Mouse (Mus musculus): ENCODE results near the gene Sdad1.

The Sdad1 gene

GRCm38 (mm10) chr5:92312046-92312715 is 1.9 kb upstream of the Sdad1 start:
- peak; percentile 93 for DNase-seq (ENCODE audit: low read depth, low spot score)

DNA sequence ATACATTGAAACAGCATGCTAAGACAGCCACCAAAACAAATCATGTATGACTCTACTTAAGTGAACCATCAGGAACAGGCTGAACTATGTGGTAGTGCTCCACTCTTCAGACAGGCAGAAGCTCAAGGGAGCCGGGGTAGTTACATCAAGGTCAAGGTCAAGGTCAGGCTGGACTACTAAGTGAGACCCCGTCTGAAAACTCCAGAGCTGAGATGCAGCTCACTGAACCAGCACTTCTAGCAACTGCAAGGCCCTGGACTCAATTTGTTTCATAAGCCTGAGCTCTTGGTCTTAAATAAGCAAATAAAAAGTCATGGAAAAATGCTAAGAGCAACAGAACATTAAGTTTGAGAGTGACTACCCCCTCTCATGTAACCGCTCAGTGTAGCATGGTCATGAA is 6.0 kb downstream of the Sdad1 start:
- no peak for DNase-seq (ENCODE audit: low read depth, low spot score)

DNA sequence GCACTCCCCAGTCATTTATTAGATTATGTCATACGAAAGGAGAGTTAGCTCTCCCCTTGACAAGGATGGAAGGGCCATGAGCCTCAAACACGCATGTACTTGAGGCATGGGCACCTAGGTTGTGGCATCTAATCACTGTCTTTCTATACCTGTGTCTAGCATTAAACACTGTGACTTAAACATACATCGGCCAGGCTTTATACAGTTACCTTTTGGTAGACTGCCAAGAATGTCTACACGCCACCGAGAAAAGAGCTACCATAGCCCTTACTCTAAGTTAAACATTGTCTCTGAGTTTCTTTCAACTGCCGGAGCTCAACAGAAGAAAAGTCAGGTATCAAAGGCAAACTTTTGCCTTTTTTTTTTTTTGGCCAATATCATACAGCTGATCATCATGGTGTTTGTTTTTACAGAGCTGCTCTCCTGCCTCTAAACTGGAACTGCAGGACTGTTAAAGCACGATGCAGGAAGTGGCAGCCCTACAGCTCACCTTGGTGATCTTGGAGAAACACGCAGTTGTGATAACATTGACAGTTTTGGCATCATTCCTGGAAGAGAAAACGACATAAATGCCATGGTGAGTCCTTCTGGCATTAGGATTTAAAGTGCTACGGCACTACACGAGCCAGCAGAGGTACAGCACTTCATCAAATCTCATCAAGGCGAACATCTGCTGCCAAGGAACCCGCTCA is 8.0 kb downstream of the Sdad1 start:
- DNase-seq (ENCODE audit: low read depth, low spot score): no peak

DNA sequence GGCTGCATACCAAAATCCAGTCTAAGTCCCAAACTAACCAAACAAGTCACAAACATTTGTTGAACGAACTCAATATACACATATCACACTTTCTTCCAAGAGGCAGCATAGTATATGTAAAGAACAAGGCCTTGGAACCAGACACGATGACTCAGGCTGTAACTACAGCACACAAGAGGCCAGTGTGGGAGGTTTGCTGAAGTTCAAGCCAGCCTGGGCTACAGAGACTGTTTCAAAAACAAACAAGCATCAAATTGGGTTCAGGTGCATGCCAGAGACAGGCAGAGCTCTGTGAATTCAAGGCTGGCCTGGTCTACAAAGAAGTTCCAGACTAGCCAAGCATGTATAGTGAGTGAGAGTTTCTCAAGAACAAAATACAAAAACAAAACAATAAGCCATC is 15.8 kb downstream of the Sdad1 start:
- no peak for DNase-seq (ENCODE audit: low read depth, low spot score)

DNA sequence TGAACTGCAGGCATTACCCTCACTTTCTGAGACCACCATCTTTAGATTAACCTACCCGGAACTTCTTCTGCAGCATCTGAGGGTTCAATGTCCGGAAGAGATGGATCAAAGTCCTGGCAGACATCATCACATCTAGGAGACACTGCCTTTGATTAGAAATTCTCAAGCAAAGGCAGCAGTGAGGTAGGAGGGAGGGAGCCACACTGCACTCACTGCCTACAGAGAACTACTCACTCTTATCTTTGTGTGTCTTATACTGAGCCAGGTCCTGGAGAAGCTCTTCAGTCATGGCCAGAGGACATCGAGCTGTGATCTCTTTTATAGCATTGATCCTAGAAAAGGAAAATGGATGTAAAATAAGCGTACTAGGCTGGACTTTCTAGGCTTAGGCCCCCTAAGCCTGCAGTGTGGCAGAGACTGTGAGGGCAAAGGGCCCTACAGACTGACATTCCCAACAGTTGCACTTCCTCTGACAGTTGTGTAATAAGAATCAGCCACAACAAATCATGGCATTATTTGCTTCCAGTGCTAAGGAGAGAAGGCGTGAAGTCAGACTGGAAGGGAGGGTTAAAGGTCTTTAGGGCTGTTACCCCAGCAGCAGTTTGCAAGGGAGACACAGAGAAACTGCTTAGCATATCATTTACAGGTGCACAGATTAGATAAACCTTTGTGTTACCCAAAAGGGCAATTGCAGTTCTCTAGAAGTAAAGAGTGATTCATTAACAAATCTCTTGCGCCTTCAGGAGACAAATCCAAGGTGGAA is 18.4 kb downstream of the Sdad1 start:
- no peak for DNase-seq (ENCODE audit: low read depth, low spot score)

GRCm38 (mm10) chr5:92287840-92288239 is 22.4 kb downstream of the Sdad1 start:
- DNase-seq (ENCODE audit: low read depth, low spot score): no peak

- DNase-seq (ENCODE audit: low read depth, low spot score): no peak
Observed at GRCm38 (mm10) chr5:92283107-92283506, 27.2 kb downstream of the Sdad1 start.

- no peak for DNase-seq (ENCODE audit: low read depth, low spot score)
Observed at GRCm38 (mm10) chr5:92282571-92282970, 27.7 kb downstream of the Sdad1 start.

GRCm38 (mm10) chr5:92278942-92279537 is 31.2 kb downstream of the Sdad1 start:
- DNase-seq (ENCODE audit: low read depth, low spot score): peak; percentile 33

DNA sequence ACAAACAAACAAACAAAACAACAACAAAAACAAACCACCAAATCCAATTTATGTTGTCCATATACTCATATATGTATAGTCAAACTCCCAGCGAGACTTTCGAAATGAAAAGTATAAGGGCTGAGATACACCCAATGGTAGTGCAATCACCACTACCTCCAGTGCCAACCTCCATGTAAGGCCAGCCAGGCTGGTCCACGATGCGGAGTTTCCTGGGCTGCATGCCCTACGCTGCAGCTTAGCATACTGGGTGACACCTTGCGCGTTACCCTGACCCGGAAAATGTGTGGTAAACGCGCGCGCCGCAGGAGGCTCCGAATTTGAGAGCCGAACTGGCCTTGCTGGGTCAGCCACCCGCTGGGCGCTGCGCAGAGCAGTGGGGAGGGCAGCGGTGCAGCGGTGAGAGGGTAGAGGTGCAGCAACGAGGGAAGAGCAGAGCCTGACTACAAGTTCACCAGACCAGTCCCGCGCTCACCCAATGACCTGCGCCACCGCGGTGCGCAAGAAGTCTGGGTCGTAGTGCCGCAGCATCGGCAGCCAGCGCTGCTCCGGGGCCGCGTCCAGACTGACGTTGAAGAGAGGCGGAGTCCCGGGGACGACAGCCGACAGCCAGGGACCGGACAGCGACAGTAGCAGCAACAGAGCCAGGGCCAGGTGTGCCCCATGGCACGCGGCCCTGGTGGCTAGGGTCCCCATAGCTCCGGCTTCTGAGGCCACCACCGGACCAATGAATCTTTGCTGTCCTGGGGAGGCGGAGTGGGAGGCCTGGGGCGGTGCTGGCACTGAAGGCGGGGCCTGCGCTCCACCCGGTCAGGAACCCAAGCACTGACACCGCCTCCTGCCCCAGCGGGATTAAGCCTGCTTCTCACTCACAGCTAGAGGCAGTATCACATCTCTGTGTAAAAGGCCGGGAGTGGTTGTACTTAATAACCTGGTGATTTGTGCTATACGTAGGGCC is 32.6 kb downstream of the Sdad1 start, which contains the start of gene Naaa:
TSS of gene Naaa (minus strand) at position 734 of the 958 bp plus-strand sequence.
- peak; percentile 94 for DNase-seq (ENCODE audit: low read depth, low spot score)

GRCm38 (mm10) chr5:92270496-92270895 is 39.8 kb downstream of the Sdad1 start:
- no peak for DNase-seq (ENCODE audit: low read depth, low spot score)

GRCm38 (mm10) chr5:92263761-92264359 is 46.4 kb downstream of the Sdad1 start:
- peak; percentile 84 for DNase-seq (ENCODE audit: low read depth, low spot score)

DNA sequence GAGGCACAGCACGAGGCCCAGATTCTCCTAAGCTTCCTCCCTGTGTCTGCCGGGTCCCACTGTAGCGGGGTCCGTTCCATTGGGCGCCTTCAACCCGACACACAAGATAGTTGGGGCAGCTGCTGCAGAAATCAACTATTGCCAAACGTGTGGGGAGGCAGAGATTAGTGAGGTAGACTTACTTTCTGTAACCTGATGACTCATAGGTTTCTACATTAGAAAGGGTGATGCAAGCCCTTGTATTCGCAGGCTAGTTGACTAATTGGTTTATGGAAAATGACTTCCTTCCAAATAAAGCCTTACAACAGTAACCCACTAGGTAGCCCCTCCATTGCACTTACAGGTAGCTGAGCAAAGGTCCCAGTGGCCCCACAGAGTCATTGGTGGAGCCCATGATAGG is 47.6 kb downstream of the Sdad1 start:
- DNase-seq (ENCODE audit: low read depth, low spot score): no peak

DNA sequence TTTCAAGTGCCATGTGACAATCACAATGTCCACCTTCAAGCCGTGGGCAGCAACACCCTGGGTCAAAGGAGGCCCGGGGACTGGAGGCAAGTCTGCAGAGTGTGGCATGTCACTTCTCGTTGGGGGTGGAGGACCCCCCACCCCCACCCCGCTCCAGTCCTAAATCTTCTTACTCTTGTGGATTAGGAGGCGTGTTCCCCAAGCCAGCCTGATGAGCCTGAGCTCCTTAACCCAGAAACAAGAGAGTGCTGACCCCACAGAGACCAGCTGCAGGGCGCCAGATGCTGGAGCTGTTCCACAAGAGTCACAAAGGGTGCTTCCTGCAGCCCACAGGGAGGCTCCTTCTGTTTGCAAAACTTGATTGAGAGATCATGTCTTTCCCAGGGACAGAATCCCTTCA is 54.1 kb downstream of the Sdad1 start, which contains the start of gene Ppef2:
TSS of gene Ppef2 (minus strand) at position 61 of the 400 bp plus-strand sequence.
- DNase-seq (ENCODE audit: low read depth, low spot score): no peak

GRCm38 (mm10) chr5:92254476-92254875 is 55.8 kb downstream of the Sdad1 start:
- no peak for DNase-seq (ENCODE audit: low read depth, low spot score)

- DNase-seq (ENCODE audit: low read depth, low spot score): peak; percentile 66
Observed at GRCm38 (mm10) chr5:92252797-92253343, 57.4 kb downstream of the Sdad1 start.

GRCm38 (mm10) chr5:92252031-92252430 is 58.2 kb downstream of the Sdad1 start:
- DNase-seq (ENCODE audit: low read depth, low spot score): no peak

DNA sequence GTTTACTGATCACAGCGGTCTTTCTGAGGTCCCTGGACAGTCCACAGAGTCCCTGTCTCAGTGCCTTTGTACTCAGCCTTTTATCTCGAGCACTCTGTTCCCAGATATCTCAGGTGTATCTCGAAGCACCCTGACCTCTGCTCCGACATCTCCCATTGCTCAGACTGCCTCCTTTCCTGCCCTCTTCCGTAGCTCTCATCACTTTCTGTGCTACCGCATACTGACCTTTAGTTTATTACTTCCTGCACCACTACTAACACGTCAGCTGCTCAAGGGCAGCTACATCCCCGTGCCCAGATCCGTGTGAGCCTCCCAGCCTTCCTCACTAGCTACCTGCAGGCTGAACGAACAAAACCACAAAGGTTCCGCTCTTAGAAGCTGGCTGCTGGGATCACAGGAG is 61.7 kb downstream of the Sdad1 start:
- DNase-seq (ENCODE audit: low read depth, low spot score): no peak

- DNase-seq (ENCODE audit: low read depth, low spot score): no peak
Observed at GRCm38 (mm10) chr5:92245483-92245882, 64.8 kb downstream of the Sdad1 start.

DNA sequence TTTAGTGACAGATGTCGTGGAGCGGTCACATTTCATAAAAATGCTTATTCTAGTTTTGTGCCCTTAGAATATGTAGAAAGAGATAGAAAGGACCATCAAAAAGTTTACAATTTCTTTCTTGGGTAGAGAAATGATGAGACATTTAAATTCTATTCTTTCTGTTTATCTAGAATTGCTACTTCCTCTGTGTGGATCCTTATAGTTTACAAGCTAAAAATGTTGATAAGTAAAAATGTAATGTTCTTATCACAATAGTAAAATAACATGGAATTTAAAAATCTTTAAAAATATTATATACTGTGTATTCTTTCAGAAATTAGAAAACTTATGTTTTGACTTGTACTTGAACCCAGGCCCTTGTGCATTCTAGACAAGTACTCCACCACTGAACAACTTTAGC is 65.4 kb downstream of the Sdad1 start:
- no peak for DNase-seq (ENCODE audit: low read depth, low spot score)

All from brain, adult 2 months (tissue).